Mouse (Mus musculus) B cell, adult 62 days (primary cell): ENCODE results near the gene Itk. TPM values are rescaled to one million over a fixed set of nuclear protein-coding genes. Genes with fewer than 3 reads are reported as not detected.

ENCODE experiments used
- total RNA-seq: library from RNA; stranded (reverse); gene quantifications from 4 replicates; pipeline ENCODE4 v1.2.4, GENCODE M21; 2023

Itk gene
- total RNA-seq: 1.4 to 1.8 TPM (median 1.5 TPM) in 4 replicates

DNA sequence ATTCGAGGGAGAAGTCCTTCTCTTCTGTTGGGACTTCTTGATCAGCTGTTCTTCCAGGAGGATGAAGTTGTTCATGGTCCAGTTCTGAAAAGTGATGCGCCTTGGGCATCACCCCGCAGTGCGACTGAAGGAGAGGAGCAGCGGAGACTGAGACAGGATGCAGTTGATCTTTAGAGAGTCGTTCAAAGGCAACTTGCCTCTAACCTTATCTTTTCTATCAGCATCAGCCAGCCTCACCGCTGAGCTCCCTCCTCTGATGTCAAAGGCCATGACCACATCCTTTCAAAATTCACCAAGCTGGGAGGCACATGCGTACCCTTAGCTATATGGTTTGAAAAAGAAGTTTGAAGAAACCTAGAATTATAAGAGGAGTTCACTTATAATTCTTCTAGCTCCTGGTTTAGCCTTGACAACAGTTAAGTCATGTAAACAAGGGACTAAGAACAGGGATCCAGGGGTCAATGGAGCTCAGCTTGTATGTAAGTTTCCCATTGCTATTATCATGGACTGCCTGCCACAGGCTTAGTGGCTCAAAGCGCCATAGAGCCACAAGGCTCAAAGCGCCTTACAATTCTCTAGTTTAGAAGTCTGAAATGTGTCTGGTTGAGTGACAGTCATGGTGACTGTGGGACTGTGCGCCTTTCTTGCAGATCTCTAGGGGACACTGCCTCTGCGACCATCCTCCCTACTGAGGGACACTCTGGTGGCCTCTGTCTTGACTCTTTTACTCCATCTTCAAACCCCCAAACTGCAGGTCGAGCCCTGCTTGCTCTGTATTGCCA is at the start of gene Itk:
TSS of gene Itk (minus strand) at position 180 of the 782 bp plus-strand sequence.

GRCm38 (mm10) chr11:46436760-46437458 is 47.6 kb upstream of the Itk start, which contains the start of gene Med7:
Gene Med7 (plus strand): TSS chr11:46436925.

DNA sequence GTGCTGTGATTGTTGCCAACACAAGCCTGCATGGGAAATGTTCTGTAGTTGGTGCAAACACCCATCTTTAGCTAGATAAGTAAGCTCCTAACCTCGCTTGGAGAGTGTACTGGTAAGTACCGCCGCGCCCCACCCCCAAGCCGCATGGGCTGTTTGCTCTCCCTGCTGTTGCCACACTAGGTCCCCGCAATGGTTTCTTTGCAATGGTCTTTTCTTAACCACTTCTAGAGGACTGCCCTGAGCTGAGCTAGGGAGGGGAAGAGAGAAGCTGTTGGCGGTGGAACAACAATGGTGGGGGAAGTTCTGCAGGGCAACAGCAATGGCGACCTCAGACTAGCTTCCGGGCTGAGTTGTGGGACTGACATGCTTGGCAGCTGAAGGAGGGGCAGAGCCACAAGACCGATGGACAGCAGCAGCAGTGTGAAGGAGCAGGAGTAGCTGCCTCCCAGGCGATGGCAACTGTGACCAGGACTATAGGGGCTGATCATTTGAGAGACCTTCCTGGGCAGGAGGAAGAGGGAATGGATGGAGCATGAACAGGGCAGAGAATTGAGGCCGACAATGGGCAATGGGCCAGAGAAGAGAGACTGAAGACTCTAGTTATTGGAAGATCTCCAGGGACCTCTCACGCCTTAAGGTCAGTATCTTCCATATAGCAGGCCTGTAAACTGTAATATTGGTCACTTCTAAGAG is 7.0 kb upstream of the Itk start, which contains the start of gene Fam71b:
TSS of gene Fam71b (plus strand) at position 393 of the 693 bp plus-strand sequence.

GRCm38 (mm10) chr11:46312523-46313035 is 76.7 kb downstream of the Itk start, which contains the start of gene Cyfip2:
Gene Cyfip2 (minus strand): TSS chr11:46312859.

Other genes with a start within 250 kb of the Itk start
- 0.72 to 1.9 TPM (median 1.6 TPM) in 4 replicates for gene Nipal4, start 223.0 kb downstream of the Itk start, total RNA-seq
- not detected in 4 replicates for gene Fndc9, start 154.0 kb downstream of the Itk start, total RNA-seq
- gene Cyfip2, start 76.7 kb downstream of the Itk start, total RNA-seq: 174 to 195 TPM (median 181 TPM) in 4 replicates
- gene Fam71b, start 7.0 kb upstream of the Itk start, total RNA-seq: not detected in 4 replicates
- 86.1 to 115 TPM (median 106 TPM) in 4 replicates for gene Med7, start 47.4 kb upstream of the Itk start, total RNA-seq
- gene Havcr2, start 65.4 kb upstream of the Itk start, total RNA-seq: 0.45 to 0.78 TPM (median 0.60 TPM) in 4 replicates
- not detected in 4 replicates for gene Gm12169, start 134.7 kb upstream of the Itk start, total RNA-seq
- not detected in 4 replicates for gene BC053393, start 182.0 kb upstream of the Itk start, total RNA-seq
- gene Dppa1, start 239.7 kb upstream of the Itk start, total RNA-seq: not detected in 4 replicates